Mouse (Mus musculus) heart, postnatal 0 days (tissue): ENCODE results near the gene Nes. TPM values are rescaled to one million over a fixed set of nuclear protein-coding genes. Genes with fewer than 3 reads are reported as not detected.

Source experiments
- ATAC-seq: fragments of 200-750 bp; cut with Nextera tagmentation; 2 replicates; pipeline ENCODE4 v1.8.0; 2017; ENCODE audit warnings: low read depth, moderate number of reproducible peaks, moderate library complexity; ENCODE audit not compliant: insufficient read depth
- DNase-seq: peaks from one replicate; pipeline ENCODE4 v3.0.0-alpha.2; 2016; ENCODE audit warnings: low spot score
- H3K27ac ChIP-seq: fragments of 300-500 bp; sonication (generic); 2 replicates; pipeline ENCODE4 v1.5.1; 2014; ENCODE audit warnings: low read depth, mild to moderate bottlenecking
- H3K27me3 ChIP-seq: fragments of 300-500 bp; sonication (generic); 2 replicates; pipeline ENCODE4 v1.6.1; 2014; ENCODE audit warnings: low read length, mixed read lengths; ENCODE audit not compliant: control insufficient read depth, insufficient read depth
- H3K36me3 ChIP-seq: fragments of 300-500 bp; sonication (generic); replicated peaks from 2 replicates; pipeline ENCODE4 v1.6.1; 2014; ENCODE audit warnings: low read length, mixed read lengths; ENCODE audit not compliant: control insufficient read depth, insufficient read depth
- H3K4me1 ChIP-seq: fragments of 300-500 bp; sonication (generic); 2 replicates; pipeline ENCODE4 v1.6.1; 2014; ENCODE audit warnings: antibody characterized with exemption; ENCODE audit not compliant: control insufficient read depth, insufficient read depth
- H3K4me2 ChIP-seq: fragments of 300-500 bp; sonication (generic); 2 replicates; pipeline ENCODE4 v1.6.1; 2014; ENCODE audit warnings: low read depth, mild to moderate bottlenecking, low read length, moderate library complexity
- H3K4me3 ChIP-seq: fragments of 300-500 bp; sonication (generic); 2 replicates; pipeline ENCODE4 v1.5.1; 2014; ENCODE audit warnings: low read depth, low read length
- H3K9ac ChIP-seq: fragments of 300-500 bp; sonication (generic); replicated peaks from 2 replicates; pipeline ENCODE4 v1.6.1; 2014; ENCODE audit warnings: low read depth, low read length, mixed read lengths
- H3K9me3 ChIP-seq: fragments of 300-500 bp; sonication (generic); replicated peaks from 2 replicates; pipeline ENCODE4 v1.6.1; 2016; ENCODE audit warnings: low read length; ENCODE audit not compliant: control insufficient read depth
- CTCF ChIP-seq: IDR thresholded peaks from 2 replicates; pipeline ENCODE4 v1.5.1; 2016; ENCODE audit warnings: antibody characterized with exemption, control low read depth, low read depth
- EP300 ChIP-seq: IDR thresholded peaks from 2 replicates; pipeline ENCODE4 v1.6.1; 2016; ENCODE audit warnings: antibody characterized with exemption, low read depth
- WGBS: fragments of 180-500 bp; shearing (Covaris S2); extraction: QIAGEN DNeasy Blood & Tissue Kit; methylation state at CpG from one replicate; pipeline ENCODE4 v1.1.7; 2014; 5-methylcytosine and 5-hydroxymethylcytosine counted together
- polyA plus RNA-seq: library from polyadenylated mRNA; unstranded; fragments of >200 nt; fragmentation: Nextera tagmentation; extraction: Ambion mirVana; gene quantifications from 2 replicates; pipeline ENCODE4 v1.2.1, GENCODE M21; 2015
- total RNA-seq: library from RNA; depleted of rRNA; stranded (reverse); fragments of >200 nt; gene quantifications from 2 replicates; pipeline ENCODE4 v1.2.3, GENCODE M21; 2014; ENCODE audit warnings: low replicate concordance

Gene Nes
- total and polyA plus RNA-seq, 2 experiments from 2014 or later: 9.9 to 35.7 TPM

GRCm38 (mm10) chr3:87973593-87974380 lies 2.9 kb downstream of the Nes start:
- TF ChIP-seq CTCF: no peak
- TF ChIP-seq EP300: no peak
- Histone ChIP-seq H3K27ac (peak overlapping the region; percentile 14), H3K9ac (0 out of 2 replicates have a peak overlapping the region, but pooled peaks have one; percentile 8), H3K36me3 (no peaks in the 10 kb centered on the region), H3K27me3 (peaks cover 28% of the 10 kb centered on the region), H3K4me1 (0 out of 2 replicates have a peak, but pooled peaks cover 11% of the 10 kb centered on the region), H3K4me3 (peak overlapping the region; percentile 59), H3K4me2 (peak overlapping the region; percentile 73), H3K9me3 (no peaks in the 10 kb centered on the region)
- no peak for DNase-seq
- WGBS: 55% methylated on average over 14 of the region's 14 CpGs
- no peak for ATAC-seq

- DNase-seq: no peak
- peaks cover 28% of the 10 kb centered on the region for H3K27me3 ChIP-seq
- peak overlapping the region; percentile 59 for H3K4me3 ChIP-seq
- TF ChIP-seq EP300 (no peak), CTCF (no peak)
- no peaks in the 10 kb centered on the region for H3K36me3 ChIP-seq
- 0 out of 2 replicates have a peak, but pooled peaks cover 11% of the 10 kb centered on the region for H3K4me1 ChIP-seq
- ATAC-seq: no peak
- peak overlapping the region; percentile 73 for H3K4me2 ChIP-seq
- no peaks in the 10 kb centered on the region for H3K9me3 ChIP-seq
- H3K9ac ChIP-seq: 0 out of 2 replicates have a peak overlapping the region, but pooled peaks have one; percentile 8
- 48% methylated on average over 12 of the region's 12 CpGs for WGBS
- H3K27ac ChIP-seq: no peak overlapping the region
Measured at GRCm38 (mm10) chr3:87974381-87974987, 3.6 kb downstream of the Nes start.

- no peaks in the 10 kb centered on the region for H3K27me3 ChIP-seq
- no peak overlapping the region for H3K27ac ChIP-seq
- no peaks in the 10 kb centered on the region for H3K36me3 ChIP-seq
- H3K9me3 ChIP-seq: no peaks in the 10 kb centered on the region
- TF ChIP-seq EP300 (no peak), CTCF (no peak)
- H3K9ac ChIP-seq: no peak overlapping the region
- ATAC-seq (no peak), DNase-seq (no peak)
- H3K4me1 ChIP-seq: peaks cover 30% of the 10 kb centered on the region
- WGBS: 73% methylated on average over 5 of the region's 5 CpGs
- no peak overlapping the region for H3K4me3 ChIP-seq
- no peak overlapping the region for H3K4me2 ChIP-seq
Measured at GRCm38 (mm10) chr3:87979493-87979892, 8.6 kb downstream of the Nes start.

GRCm38 (mm10) chr3:87980085-87980484 lies 9.2 kb downstream of the Nes start:
- no peak overlapping the region for H3K27ac ChIP-seq
- no peak overlapping the region for H3K4me3 ChIP-seq
- H3K4me2 ChIP-seq: no peak overlapping the region
- H3K27me3 ChIP-seq: no peaks in the 10 kb centered on the region
- ATAC-seq (no peak), DNase-seq (no peak)
- no peaks in the 10 kb centered on the region for H3K36me3 ChIP-seq
- H3K9me3 ChIP-seq: no peaks in the 10 kb centered on the region
- H3K4me1 ChIP-seq: peaks cover 32% of the 10 kb centered on the region
- H3K9ac ChIP-seq: no peak overlapping the region
- TF ChIP-seq EP300 (no peak), CTCF (no peak)
- 70% methylated on average over 3 of the region's 3 CpGs for WGBS

GRCm38 (mm10) chr3:87980728-87981127 lies 9.8 kb downstream of the Nes start:
- no peaks in the 10 kb centered on the region for H3K36me3 ChIP-seq
- no peak overlapping the region for H3K27ac ChIP-seq
- no peaks in the 10 kb centered on the region for H3K27me3 ChIP-seq
- no peak overlapping the region for H3K4me3 ChIP-seq
- no peaks in the 10 kb centered on the region for H3K9me3 ChIP-seq
- peaks cover 39% of the 10 kb centered on the region for H3K4me1 ChIP-seq
- DNase-seq (no peak), ATAC-seq (no peak)
- 76% methylated on average over 5 of the region's 5 CpGs for WGBS
- H3K4me2 ChIP-seq: no peak overlapping the region
- H3K9ac ChIP-seq: no peak overlapping the region
- no peak for TF ChIP-seq CTCF
- TF ChIP-seq EP300: no peak
